Mouse (Mus musculus) heart, postnatal 36 days (tissue): ENCODE data around the gene Rgs3. TPM values are rescaled to one million over a fixed set of nuclear protein-coding genes. Genes with fewer than 3 reads are reported as not detected.
A peak's percentile ranks its signal among the peaks of the same experiment; 100 is the strongest.

Experiments
- DNase-seq, 2 experiments: peaks; one replicate each; pipeline ENCODE4 v3.0.0; 2021 to 2022
- intact Hi-C: fragments of 180-260 bp; cut with DNase I; formaldehyde crosslinking; loops from one replicate; pipeline ENCODE4 v1.15.1; 2025
- total RNA-seq, 2 experiments: library from RNA; stranded (reverse); gene quantifications; 2 replicates each; pipeline ENCODE4 v1.2.3; 2021

The Rgs3 gene
- total RNA-seq, 2 experiments from 2014 or later, result 26.8 to 37.1 TPM

DNA sequence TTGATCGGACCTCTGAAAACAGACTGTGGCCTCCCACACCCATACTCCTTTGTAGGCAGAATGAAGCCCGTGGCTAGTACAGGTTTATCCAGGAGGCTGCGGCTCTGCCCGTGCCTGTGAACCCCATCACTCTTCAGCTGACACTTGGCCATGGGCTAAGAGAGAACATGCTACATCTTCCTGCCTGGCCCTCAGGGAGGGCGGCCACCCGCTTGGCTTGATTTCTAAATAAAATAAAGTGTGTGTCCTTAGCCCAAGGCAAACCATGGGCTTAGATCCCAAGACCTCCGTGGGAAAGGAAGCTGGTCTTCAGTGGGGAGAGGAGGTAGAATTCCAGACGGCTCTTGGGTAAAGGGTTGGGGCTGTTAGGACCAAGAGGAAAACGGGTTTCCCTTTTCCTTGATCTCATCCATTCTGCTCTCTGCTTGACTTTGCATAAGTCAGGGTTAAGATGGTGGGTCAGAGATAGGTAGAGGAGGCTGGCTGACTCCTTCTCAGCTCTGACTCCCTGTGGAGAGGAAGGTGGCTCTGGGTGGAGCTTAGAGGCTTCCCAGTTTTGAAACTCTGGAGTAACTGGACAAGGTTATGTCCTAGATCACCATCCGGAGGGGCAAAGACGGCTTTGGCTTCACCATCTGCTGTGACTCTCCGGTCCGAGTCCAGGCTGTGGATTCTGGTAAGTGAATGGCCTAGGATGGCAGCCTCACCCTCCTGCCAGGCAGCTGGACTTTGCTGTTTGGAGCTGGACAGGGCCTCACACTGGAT lies 63.8 kb downstream of the Rgs3 start:
- intact Hi-C loops, result loop anchor here (2.0 kb wide), 1 partner anchor 19 kb away; no protein-coding TSS in a partner anchor
- DNase-seq, result no peak

DNA sequence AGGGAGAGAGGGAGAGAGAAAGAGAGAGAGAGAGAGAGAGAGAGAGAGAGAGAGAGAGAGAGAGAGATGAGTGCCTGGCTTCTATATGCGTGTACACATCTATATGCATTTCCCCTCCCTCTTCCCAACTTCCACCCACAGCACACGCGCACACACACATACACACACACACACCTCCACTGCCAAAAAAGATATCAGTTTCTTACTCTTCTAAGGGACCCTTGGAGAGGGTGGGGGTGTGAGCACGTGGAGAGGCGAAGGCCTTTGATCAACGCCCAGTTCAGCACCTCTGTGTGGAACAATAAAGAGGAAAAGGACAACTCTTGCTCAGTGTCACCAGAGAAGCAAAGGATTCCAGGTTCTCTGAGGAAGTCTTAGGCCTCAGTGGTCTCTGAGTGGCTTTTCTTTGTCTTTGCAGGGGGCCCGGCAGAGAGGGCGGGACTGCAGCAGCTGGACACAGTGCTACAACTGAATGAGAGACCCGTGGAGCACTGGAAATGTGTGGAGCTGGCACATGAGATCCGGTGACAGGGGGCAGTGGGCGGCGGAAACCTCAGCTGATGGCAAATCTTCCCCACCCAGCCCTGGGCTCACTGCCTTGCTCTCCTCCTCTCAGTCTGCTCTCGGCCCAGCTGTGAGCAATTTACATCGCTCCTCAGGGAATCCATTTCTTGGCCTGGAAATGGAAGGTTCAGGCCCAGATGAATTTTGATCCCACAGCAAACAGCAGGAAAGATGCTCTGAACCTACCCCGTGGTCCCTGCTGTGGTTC lies 65.2 kb downstream of the Rgs3 start:
- intact Hi-C loops, result no loop called here
- DNase-seq, result no peak

DNA sequence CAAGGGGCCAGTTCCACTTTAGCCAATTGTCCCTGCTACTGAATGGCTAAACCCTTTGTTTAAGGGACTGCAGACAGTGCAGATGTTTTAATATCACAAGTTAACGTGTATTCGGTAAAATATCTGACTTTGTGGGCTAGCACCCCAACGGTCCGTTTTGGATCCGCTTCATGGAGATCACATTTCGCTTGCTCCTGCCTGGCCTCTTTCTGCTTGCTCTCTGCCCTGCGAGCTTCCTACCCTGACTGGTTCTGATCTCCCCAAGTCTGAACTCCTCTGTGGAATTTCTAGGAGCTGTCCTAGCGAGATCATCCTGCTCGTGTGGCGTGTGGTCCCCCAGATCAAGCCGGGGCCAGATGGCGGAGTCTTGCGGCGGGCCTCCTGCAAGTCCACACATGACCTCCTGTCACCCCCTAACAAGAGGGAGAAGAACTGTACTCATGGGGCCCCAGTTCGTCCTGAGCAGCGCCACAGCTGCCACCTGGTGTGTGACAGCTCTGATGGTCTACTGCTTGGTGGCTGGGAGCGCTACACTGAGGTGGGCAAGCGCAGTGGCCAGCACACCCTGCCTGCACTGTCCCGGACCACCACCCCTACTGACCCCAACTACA lies 65.9 kb downstream of the Rgs3 start:
- intact Hi-C loops, result no loop called here
- DNase-seq, result no peak

DNA sequence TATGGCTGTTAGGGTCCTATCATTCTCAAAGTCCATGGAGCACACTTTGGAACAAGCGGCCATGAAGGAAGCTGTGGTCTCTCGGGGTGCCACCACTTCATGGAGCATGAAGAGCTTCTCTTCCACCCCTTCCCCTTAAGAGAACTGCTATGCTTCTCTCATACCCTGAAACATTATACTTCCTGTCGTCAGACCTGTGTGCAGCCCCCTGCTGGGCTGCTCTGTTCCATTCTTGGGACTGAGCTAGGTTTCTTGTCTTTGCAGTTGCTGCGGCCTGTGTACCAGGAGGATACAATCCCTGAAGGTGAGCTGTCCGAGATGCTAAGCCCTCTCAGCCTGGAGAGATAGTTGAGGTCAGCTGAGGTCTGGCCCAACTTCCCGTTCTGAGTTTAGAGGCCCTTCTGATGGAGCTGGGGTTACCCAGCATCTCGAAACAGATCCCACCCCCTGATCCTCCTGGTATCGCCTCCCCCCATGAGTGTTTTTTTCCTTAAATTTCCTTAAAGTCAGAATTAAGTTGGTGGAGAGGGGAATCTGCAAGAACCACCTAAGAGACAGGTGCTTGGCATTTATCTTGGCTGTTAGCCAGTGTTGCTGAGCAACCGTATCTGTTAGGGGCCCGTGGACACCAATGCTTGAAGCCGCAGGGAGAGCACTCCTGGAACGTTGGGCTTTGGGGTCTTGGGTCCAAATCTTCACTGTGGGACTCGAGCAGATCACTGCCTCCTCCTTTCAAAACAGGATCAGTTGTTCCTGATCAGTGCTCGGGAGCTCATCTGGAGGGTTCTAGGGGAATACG lies 66.8 kb downstream of the Rgs3 start:
- intact Hi-C loops, result no loop called here
- DNase-seq, result no peak

DNA sequence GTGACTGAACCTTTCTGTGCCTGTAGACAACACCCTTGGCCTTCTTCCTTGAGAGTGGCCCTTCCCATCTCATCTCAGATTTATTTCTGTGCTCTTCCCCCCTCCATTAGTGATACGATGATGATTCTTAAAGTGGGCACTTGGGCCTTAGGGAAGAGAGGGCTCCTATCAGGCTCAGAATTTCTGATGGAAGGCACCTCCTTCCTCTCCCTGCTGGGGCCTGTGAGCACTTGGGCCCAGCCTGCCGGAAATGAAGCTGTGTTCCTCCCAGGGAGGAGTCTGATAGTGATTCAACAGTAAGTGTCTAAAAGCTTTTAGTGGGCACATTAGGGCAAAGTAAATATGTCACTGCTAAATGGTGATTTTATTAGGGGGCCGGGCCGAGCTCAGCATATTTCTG lies 67.7 kb downstream of the Rgs3 start:
- no peak for DNase-seq
- intact Hi-C loops, result no loop called here

DNA sequence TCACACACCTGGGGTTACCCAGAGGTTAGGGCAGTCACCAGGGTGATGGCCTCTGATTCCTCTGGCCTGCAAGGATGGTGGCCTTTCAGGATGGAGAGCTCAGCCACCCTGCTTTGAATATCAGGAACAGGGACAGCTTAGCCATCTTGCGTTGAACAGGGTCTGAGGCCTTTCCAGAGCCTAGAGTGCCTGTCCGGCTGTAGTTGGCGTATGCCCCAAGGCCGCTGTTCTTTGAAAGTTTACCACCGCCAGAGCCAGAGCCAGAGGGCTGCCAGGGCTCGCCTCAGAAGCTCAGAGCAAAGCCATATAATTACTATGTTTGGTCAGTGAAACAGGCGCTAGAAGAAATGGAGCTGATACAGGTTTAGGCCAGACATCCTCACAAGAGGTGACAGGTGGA lies 68.9 kb downstream of the Rgs3 start:
- no peak for DNase-seq
- intact Hi-C loops, result no loop called here

DNA sequence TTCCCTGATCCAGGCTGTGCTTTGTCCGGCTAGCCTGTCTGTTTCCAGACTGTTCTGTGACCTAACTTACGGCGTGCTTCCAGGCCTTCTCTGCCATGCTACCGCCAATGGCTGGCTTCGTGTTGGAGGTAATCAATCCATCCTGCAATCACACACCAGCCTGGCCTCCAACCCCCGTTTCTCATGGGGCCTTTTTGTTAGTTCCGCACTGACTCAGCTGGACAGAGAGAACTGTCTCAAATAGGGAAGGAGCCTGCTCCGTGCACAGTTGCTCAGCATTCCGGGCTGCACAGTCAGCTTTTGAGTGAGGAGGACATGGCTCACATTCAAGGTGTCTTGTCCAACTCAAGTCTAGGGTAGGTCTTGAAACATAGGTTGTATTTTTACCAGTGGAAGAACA lies 69.8 kb downstream of the Rgs3 start:
- DNase-seq, result no peak
- intact Hi-C loops, result no loop called here

DNA sequence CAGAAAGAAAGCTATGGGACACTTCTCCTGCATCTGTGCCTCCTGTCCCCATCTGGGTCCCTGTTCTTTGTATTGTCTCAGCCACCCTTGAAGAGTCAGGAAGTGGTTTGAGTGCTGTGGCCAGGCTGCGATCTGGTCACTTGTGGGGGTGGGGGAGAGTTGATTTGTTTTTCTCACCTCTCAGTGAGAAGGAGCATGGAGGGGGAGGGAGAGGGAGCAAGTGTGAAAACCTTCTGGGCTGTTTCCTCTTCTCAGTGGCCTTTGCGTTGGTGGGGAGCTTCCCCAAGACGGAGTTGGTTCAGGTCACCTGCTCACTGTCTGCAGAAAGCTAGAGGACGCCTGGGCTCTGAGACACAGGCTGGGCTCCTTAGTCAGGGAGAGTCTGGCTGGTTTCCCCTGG lies 70.3 kb downstream of the Rgs3 start:
- intact Hi-C loops, result no loop called here
- DNase-seq, result no peak

DNA sequence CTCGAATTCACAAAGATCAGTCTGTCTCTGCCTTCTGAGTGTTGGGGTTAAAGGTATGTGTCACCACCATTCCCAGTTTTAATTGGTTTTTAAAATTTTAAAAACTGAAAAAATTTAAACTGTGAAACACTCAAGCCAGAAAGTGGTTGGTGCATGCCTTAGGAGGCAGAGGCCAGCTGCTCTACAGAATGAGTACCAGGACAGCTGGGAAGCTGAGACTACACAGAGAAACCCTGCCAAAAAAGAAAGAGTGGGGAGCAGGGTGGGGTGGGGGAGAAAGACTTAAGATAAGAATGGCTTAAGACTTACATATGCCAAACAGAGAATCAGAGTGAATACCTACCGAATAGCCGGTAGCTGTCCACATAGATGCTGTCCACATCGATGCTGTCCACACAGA lies 73.6 kb downstream of the Rgs3 start:
- intact Hi-C loops, result no loop called here

DNA sequence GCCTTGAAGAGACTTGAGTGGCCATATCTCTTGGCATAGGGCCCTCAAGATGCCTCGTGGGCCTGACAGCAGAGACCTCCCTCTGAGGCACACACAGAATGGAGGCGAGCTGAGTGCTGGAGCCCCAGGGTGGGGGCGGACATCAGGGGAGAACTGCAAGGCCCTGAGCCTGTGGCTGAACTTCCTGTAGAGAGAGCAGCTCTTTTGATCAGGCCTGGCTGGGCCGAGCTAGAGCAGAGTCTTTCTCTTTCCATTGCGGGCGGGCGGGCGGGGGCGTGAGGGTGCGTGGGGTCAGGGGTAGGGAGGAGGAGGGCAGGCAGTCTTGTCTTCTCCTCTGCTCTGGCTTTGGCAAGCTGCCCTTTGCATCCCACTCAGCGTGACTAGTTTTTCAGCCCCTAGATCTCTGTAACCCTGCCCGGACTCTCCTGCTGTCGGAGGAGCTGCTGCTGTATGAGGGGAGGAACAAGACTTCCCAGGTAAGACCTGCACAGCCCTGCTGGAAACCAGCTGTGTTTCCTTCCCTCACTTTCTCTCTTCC lies 74.5 kb downstream of the Rgs3 start:
- peak in 1 of 2 experiments; percentile 59 for DNase-seq
- intact Hi-C loops, result no loop called here

More for the DNA sequence above, 73.6 kb downstream of the Rgs3 start:
- DNase-seq, result no peak

DNA sequence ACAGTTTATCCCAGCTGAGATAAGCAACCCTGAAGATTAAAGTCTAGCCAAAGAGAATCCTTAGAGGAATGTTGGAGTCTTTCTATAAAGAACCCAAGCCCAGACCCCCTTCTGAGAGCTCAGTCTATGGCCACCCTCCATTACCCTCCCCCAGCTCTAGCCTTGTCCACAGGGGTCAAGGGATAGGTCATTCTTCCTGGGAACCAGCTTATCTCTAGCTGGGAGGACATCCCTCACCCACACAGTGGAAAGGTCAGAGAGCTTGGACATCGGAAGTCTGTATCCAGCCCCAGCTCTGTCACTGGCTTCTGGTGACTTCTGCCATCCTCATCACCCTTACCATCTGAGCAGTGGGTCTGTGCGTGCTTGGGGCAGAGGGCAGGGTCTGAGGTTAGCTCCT lies 75.2 kb downstream of the Rgs3 start:
- no peak for DNase-seq

DNA sequence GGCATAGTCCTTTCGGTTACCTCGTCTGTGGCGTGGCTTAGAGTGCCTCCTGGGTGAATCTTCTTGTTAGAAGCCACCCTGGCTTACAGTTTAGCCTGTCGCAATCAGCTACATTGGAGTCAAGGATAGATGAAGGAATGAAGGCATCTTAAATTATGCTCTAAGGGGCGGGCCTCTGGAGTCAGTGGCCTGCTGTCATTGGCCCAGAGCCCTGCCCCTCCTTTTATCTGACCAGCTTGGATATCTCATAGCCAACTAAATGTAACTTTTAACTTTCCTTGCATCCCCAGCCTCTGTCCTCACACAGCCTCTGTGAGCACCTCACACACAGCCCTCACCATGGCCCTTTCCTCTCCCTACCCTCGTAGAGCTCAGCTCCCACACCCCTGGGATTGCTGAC lies 76.4 kb downstream of the Rgs3 start:
- DNase-seq, result no peak
- intact Hi-C loops, result no loop called here

More for the DNA sequence above, 75.2 kb downstream of the Rgs3 start:
- intact Hi-C loops, result no loop called here

DNA sequence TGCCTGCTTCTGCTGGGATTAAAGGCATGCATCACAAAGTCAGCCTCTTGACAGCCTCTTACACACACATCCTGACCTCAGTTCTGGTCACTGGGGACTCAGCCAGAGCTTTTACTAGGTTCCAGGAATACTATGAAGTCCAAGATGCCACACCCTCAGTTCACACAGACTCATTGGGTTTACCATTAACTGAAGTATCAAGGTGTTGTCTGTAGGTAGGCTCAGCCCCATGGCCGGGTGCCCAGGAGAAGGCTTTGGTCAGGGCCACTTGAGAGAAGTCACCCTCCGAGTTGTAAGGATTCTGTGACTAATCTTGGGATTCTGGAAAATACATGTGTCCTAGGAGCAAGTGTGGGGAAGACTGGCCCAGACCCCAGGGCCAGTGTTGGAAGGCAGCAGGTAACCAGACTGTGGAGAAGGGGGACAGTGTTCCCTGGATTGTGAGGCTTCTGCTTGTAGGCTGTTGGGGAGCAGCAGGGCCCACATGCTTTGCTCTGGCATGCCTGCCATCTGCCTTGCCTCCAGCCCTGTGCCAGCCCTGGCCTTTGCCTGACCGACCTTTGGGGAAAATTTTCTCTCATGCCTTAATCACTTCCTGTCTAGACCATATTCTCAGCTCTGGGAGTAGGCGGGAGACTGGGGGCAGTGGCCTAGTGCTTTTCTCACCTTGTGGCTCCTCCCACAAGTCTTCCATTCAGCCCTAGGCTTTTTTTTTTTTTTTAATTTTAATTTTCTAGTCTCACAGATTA lies 78.4 kb downstream of the Rgs3 start:
- no peak for DNase-seq
- intact Hi-C loops, result no loop called here

DNA sequence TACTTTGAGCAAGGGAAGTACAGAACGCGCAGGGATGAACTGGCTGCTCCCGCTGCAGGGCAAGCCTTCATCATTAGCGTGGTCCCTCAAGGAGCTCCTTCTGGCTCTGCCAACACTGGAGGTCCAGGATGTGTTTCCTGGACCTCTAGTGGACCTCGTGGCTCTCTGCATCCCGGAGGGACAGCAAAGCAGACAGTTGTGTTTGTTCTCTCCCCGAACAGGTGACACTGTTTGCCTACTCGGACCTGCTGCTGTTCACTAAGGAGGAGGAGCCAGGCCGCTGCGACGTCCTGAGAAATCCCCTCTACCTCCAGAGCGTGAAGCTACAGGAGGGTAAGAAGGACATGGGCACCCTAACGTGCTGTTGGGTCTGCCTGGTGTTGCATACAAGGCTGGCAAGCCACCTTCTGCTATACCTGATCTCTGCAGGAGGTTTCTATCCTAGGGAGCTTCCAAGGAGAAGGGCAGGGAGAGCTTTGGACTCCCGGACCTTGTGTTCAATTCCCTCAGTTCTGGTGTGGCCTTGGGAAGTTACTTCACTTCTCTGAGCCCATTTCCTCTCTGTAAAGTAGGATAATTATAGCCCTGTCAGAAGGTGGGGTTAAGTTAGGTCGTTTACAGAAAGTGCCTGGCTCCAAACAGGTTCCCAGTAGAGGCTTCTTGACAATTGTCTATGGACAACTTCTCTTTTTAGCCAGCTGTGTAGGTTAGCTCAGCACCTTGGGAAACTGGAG lies 81.0 kb downstream of the Rgs3 start:
- no peak for DNase-seq
- intact Hi-C loops, result loop anchor here (2.0 kb wide), 1 partner anchor 54 kb away; no protein-coding TSS in a partner anchor

DNA sequence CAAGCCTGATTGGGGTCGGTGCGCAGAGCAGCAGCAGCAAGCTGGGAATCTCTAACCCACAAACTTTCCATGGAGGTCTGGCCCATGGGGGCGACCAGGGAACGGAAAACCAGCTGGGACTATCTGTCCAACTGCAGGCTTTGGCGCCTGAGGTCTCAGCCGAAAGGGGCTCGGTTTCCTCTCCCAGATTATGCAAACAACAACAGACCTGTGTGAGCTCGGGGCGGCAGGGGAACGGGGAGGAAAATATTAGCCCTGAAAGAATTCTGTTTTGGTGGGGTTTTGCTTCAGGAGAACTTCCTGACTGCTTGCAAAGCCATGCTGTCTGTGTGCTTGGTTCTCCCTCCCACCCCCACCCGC lies 81.6 kb downstream of the Rgs3 start:
- DNase-seq, result no peak
- intact Hi-C loops, result loop anchor here (2.0 kb wide), 1 partner anchor 54 kb away; no protein-coding TSS in a partner anchor

DNA sequence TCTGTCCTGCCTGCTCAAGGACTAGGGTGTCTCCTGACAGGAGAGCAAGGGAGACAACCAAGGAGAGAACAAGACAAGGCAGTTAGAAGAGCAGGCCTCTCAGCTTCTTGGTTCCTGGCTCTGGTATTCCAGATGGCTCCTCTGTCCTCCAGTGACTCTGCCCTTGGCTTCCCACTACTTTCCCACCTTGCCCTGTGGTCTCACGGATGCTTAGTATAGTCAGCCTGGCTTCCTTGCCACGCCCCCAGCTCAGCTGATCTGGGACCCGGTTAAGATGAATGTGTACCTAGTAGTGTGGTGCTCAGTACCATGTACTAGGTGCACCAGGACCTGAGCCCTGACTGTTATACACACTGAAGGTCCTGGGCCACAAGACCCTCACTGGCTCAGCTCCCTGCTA lies 82.0 kb downstream of the Rgs3 start:
- no peak for DNase-seq
- intact Hi-C loops, result loop anchor here (2.0 kb wide), 2 partner anchors 19 to 53 kb away; no protein-coding TSS in a partner anchor

DNA sequence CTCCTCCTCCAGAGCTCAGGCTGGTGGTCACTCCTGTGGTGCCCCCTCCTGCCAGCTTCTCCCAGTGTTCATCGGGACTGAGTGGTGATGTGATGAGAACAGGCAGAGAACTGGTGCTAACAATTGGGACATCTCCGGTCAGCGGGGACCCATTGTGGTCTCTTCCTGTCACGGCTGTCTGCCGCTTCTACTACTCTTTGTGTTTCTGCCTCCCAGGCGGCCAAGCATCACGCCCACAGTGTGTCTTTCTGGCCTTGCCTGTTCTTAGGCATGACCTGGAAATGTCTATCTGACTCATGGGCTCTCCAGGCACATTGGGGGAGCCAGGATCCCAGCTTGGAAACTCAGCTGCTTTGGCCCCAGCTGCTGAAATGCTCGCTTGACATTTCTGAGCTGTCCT lies 83.8 kb downstream of the Rgs3 start:
- intact Hi-C loops, result loop anchor here (2.0 kb wide), 1 partner anchor 21 kb away; no protein-coding TSS in a partner anchor
- DNase-seq, result no peak

DNA sequence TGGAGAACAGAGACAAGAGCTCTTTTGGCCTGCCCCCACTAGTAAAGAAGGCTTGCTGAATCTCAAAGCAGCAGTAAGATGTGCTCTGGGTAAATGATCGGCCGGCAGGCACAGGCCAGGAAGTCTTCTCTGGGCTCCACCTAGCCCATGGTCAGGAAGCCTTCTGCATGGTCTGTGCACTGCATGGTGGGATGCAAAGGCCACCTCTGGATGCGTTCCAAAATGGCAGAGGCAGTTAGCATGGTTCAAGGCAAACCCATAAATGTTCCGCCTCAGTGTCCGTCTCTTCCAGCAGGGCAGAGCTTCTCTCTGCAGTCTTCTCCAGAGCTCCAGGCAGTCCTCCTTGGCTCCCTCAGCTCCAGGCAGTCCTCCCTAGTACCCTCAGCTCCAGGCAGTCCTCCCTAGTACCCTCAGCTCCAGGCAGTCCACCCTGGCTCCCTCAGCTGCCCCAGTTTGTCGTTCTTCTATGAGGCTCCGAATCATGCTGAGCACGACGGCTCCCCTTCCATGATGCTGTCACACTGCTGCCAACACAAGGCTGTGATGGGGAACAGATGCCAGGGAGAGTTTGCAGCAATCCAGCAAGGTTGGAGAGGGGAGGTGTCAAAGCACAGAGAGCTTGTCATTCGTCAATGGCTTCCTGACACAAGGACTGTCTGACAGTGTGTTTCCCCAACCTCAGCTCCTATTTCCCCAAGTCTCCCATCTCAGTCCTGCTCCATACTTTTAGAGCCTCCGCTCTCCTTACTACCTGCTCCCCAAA lies 84.6 kb downstream of the Rgs3 start:
- no peak for DNase-seq
- intact Hi-C loops, result no loop called here
